Mouse (Mus musculus) CH12.LX (cell line): Measurements from ENCODE around the gene Gm49425. TPM values are rescaled to one million over a fixed set of nuclear protein-coding genes. Genes with fewer than 3 reads are reported as not detected.

Experiments
- DNase-seq: peaks from one replicate; pipeline ENCODE4 v3.0.0-alpha.2; 2013; ENCODE audit errors: extremely low read depth
- H3K27ac ChIP-seq: 2 replicates; pipeline ENCODE4 v1.5.1; 2012; ENCODE audit warnings: low read depth, mild to moderate bottlenecking, control low read depth, moderate library complexity; ENCODE audit not compliant: insufficient read depth
- H3K27me3 ChIP-seq: replicated peaks from 2 replicates; pipeline ENCODE3; 2012; ENCODE audit warnings: inconsistent platforms
- H3K36me3 ChIP-seq, 2 experiments: replicated peaks in 1 of 2; 2 replicates each; pipeline versions ENCODE3 to v1.6.1; 2012; ENCODE audit warnings: inconsistent platforms in 1 of 2, low read length in 1 of 2, mild to moderate bottlenecking in 1 of 2, mixed read lengths in 1 of 2, moderate library complexity in 1 of 2; ENCODE audit not compliant: control insufficient read depth in 1 of 2, insufficient read depth in 1 of 2
- H3K4me1 ChIP-seq, 2 experiments: 2 replicates each; pipeline ENCODE4 v1.6.1; 2012; ENCODE audit warnings: inconsistent platforms in 1 of 2, moderate library complexity in 1 of 2; ENCODE audit not compliant: insufficient read depth in 2 of 2, control insufficient read depth in 1 of 2
- H3K4me2 ChIP-seq: 2 replicates; pipeline ENCODE4 v1.6.1; 2012; ENCODE audit warnings: low read depth, mild to moderate bottlenecking, control low read depth; ENCODE audit not compliant: poor library complexity, insufficient read depth, severe bottlenecking
- H3K4me3 ChIP-seq, 3 experiments: fragments of 150-350 bp in 1 of 3; sonication (generic) in 1 of 3; replicated peaks in 1 of 3; 2 replicates each; pipeline versions ENCODE3 to v1.5.1; 2011 to 2012; ENCODE audit warnings: low read depth in 2 of 3, low read length in 2 of 3, mild to moderate bottlenecking in 2 of 3, moderate library complexity in 2 of 3, control low read depth in 1 of 3, improper control_type of control experiment in 1 of 3, inconsistent platforms in 1 of 3, mixed read lengths in 1 of 3; ENCODE audit not compliant: poor library complexity in 1 of 3
- H3K79me2 ChIP-seq: replicated peaks from 2 replicates; pipeline ENCODE4 v1.6.1; 2012; ENCODE audit warnings: mild to moderate bottlenecking, moderate library complexity; ENCODE audit not compliant: control insufficient read depth, poor library complexity, insufficient read depth, severe bottlenecking; ENCODE audit errors: extremely low read depth
- H3K9ac ChIP-seq: 2 replicates; pipeline ENCODE4 v1.6.1; 2012; ENCODE audit warnings: low read depth, mild to moderate bottlenecking, control low read depth, moderate library complexity; ENCODE audit not compliant: insufficient read depth
- H3K9me3 ChIP-seq: replicated peaks from 2 replicates; pipeline ENCODE3; 2012; ENCODE audit warnings: low read length, inconsistent platforms, mixed read lengths
- CHD2 ChIP-seq: IDR thresholded peaks from 2 replicates; pipeline ENCODE4 v1.6.1; 2011; ENCODE audit warnings: low read length, improper control_type of control experiment
- CTCF ChIP-seq, 2 experiments: IDR thresholded peaks in 1 of 2; conservative IDR thresholded peaks in 1 of 2; 2 replicates each; pipeline ENCODE4 v1.5.1; 2011 to 2012; ENCODE audit warnings: low read depth in 2 of 2, low read length in 2 of 2, improper control_type of control experiment in 1 of 2, inconsistent platforms in 1 of 2, mild to moderate bottlenecking in 1 of 2, moderate library complexity in 1 of 2
- E2F4 ChIP-seq: IDR thresholded peaks from 2 replicates; pipeline ENCODE4 v1.6.1; 2011; ENCODE audit warnings: low read depth, low read length, improper control_type of control experiment; ENCODE audit not compliant: insufficient replicate concordance
- ELF1 ChIP-seq: IDR thresholded peaks from 2 replicates; pipeline ENCODE4 v1.6.1; 2014; ENCODE audit warnings: low read depth, mild to moderate bottlenecking, inconsistent platforms, low read length, improper control_type of control experiment
- EP300 ChIP-seq: IDR thresholded peaks from 2 replicates; pipeline ENCODE4 v1.6.1; 2011; ENCODE audit warnings: low read length, improper control_type of control experiment
- ETS1 ChIP-seq: conservative IDR thresholded peaks from 2 replicates; pipeline ENCODE4 v1.6.1; 2012; ENCODE audit warnings: low read depth, mild to moderate bottlenecking, inconsistent platforms, low read length, improper control_type of control experiment, moderate library complexity
- GABPA ChIP-seq: IDR thresholded peaks from 2 replicates; pipeline ENCODE4 v1.6.1; 2012; ENCODE audit warnings: low read depth, low read length, improper control_type of control experiment, inconsistent platforms; ENCODE audit not compliant: insufficient replicate concordance
- IRF4 ChIP-seq: IDR thresholded peaks from 2 replicates; pipeline ENCODE4 v1.6.1; 2014; ENCODE audit warnings: low read depth, mild to moderate bottlenecking, inconsistent platforms, low read length, improper control_type of control experiment
- JUN ChIP-seq: IDR thresholded peaks from 2 replicates; pipeline ENCODE4 v1.6.1; 2011; ENCODE audit warnings: low read depth, mild to moderate bottlenecking, low read length, improper control_type of control experiment, moderate library complexity; ENCODE audit not compliant: insufficient read depth
- MAZ ChIP-seq: IDR thresholded peaks from 2 replicates; pipeline ENCODE4 v1.6.1; 2012; ENCODE audit warnings: low read depth, mild to moderate bottlenecking, inconsistent platforms, low read length, improper control_type of control experiment, moderate library complexity
- MEF2A ChIP-seq: IDR thresholded peaks from 2 replicates; pipeline ENCODE4 v1.6.1; 2014; ENCODE audit warnings: low read depth, mild to moderate bottlenecking, inconsistent platforms, low read length, improper control_type of control experiment, borderline replicate concordance
- MXI1 ChIP-seq: IDR thresholded peaks from 2 replicates; pipeline ENCODE4 v1.6.1; 2011; ENCODE audit warnings: mild to moderate bottlenecking, low read depth, low read length, improper control_type of control experiment
- MYC ChIP-seq: IDR thresholded peaks from 2 replicates; pipeline ENCODE4 v1.6.1; 2011; ENCODE audit warnings: low read depth, mild to moderate bottlenecking, improper control_type of control experiment, low read length
- NELFE ChIP-seq: IDR thresholded peaks from 2 replicates; pipeline ENCODE4 v1.6.1; 2011; ENCODE audit warnings: low read depth, low read length, improper control_type of control experiment
- PAX5 ChIP-seq: IDR thresholded peaks from 2 replicates; pipeline ENCODE4 v1.6.1; 2012; ENCODE audit warnings: low read length, inconsistent platforms, mixed read lengths
- POLR2AphosphoS2 ChIP-seq: IDR thresholded peaks from 2 replicates; pipeline ENCODE4 v1.6.1; 2011; ENCODE audit warnings: low read depth, low read length, improper control_type of control experiment
- RAD21 ChIP-seq: IDR thresholded peaks from 2 replicates; pipeline ENCODE4 v1.6.1; 2011; ENCODE audit warnings: low read depth, mild to moderate bottlenecking, low read length, improper control_type of control experiment, moderate library complexity
- RCOR1 ChIP-seq: conservative IDR thresholded peaks from 2 replicates; pipeline ENCODE4 v1.6.1; 2012; ENCODE audit warnings: low read depth, mild to moderate bottlenecking, inconsistent platforms, low read length, improper control_type of control experiment
- SIN3A ChIP-seq: IDR thresholded peaks from 2 replicates; pipeline ENCODE4 v1.6.1; 2012; ENCODE audit warnings: low read length, improper control_type of control experiment, inconsistent platforms
- SMC3 ChIP-seq: IDR thresholded peaks from 2 replicates; pipeline ENCODE4 v1.6.1; 2011; ENCODE audit warnings: low read depth, low read length, improper control_type of control experiment
- TCF12 ChIP-seq: IDR thresholded peaks from 2 replicates; pipeline ENCODE4 v1.6.1; 2014; ENCODE audit warnings: low read depth, mild to moderate bottlenecking, inconsistent platforms, low read length, improper control_type of control experiment
- UBTF ChIP-seq: IDR thresholded peaks from 2 replicates; pipeline ENCODE4 v1.6.1; 2012; ENCODE audit warnings: low read depth, mild to moderate bottlenecking, inconsistent platforms, low read length, improper control_type of control experiment, moderate library complexity
- ZC3H11A ChIP-seq: IDR thresholded peaks from 2 replicates; pipeline ENCODE4 v1.6.1; 2012; ENCODE audit warnings: low read depth, mild to moderate bottlenecking, inconsistent platforms, low read length, improper control_type of control experiment
- ZMIZ1 ChIP-seq: IDR thresholded peaks from 2 replicates; pipeline ENCODE4 v1.6.1; 2012; ENCODE audit warnings: low read depth, mild to moderate bottlenecking, inconsistent platforms, low read length, improper control_type of control experiment
- dilution Hi-C: fragments of 300-500 bp; cut with MboI; formaldehyde crosslinking; loops from 2 replicates; pipeline ENCODE4 v1.14.3; 2020; ENCODE audit warnings: low sequenced_read_pairs; ENCODE audit not compliant: extremely low pct_unique_long_range_greater_than_20kb, extremely low pct_ligation_motif_present
- in situ Hi-C: fragments of 300-500 bp; cut with MboI; formaldehyde crosslinking; loops from 3 replicates; pipeline ENCODE4 v1.14.3; 2019; ENCODE audit warnings: low sequenced_read_pairs, low pct_ligation_motif_present, low pct_unique_long_range_greater_than_20kb, mixed read lengths
- polyA plus RNA-seq: library from polyadenylated mRNA; unstranded; fragments of >175 nt; gene quantifications from 2 replicates; pipeline ENCODE4 v1.2.1, GENCODE M21; 2012; ENCODE audit warnings: low read depth; ENCODE audit not compliant: insufficient read length
- total RNA-seq, 2 experiments: library from RNA; depleted of rRNA; stranded (reverse); fragments of 300-350 nt in 1 of 2; fragments of >200 nt in 1 of 2; gene quantifications; 2 replicates each; pipeline ENCODE4 v1.2.3; 2012 to 2014

Gene Gm49425
- total and polyA plus RNA-seq, 3 experiments: not detected

DNA sequence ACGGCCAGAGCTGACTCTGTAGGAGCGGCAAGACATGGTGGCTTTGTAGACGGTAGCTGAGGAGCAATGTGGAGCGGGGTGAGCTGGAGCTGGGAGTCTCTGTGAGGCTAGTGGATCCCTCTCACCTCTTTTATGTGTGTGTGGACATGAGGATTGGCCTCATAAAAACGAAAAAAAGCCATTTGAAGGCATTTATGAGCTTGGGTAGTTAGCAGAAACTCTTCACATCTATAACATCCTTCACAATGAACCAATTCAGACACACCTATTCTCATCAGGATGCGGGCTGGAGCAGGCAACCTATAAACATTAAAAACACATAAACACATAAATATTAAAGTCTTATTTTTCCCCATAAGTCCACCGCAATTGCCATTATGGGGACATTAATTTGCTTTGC lies 15.7 kb upstream of the Gm49425 start, which contains the start of gene Krt84:
Krt84 (minus strand) TSS at position 101 of the 400 bp plus-strand sequence.
- TF ChIP-seq MAZ (no peak), RCOR1 (no peak), MEF2A (no peak), TCF12 (no peak), IRF4 (no peak), GABPA (no peak), JUN (no peak), MYC (no peak), EP300 (no peak), ETS1 (no peak), ZC3H11A (no peak), PAX5 (no peak)
- in situ Hi-C loops (no loop called here), dilution Hi-C loops (no loop called here)
- no peak within 1 kb of the TSS for H3K27ac ChIP-seq
- H3K4me1 ChIP-seq: no peaks in the 10 kb centered on the region
- no peaks in the 10 kb centered on the region for H3K9me3 ChIP-seq
- no peaks in the 10 kb centered on the region for H3K36me3 ChIP-seq
- peaks cover 94% of the 10 kb centered on the region for H3K27me3 ChIP-seq
- H3K4me3 ChIP-seq: no peak within 1 kb of the TSS
- H3K4me2 ChIP-seq: no peak within 1 kb of the TSS
- no peak for DNase-seq
- H3K9ac ChIP-seq: no peak within 1 kb of the TSS
- H3K79me2 ChIP-seq: no peaks in the 10 kb centered on the region

- Histone ChIP-seq H3K4me1 (no peaks in the 10 kb centered on the region), H3K9me3 (no peaks in the 10 kb centered on the region), H3K4me3 (no peak overlapping the region), H3K79me2 (no peaks in the 10 kb centered on the region), H3K9ac (no peak overlapping the region), H3K27me3 (peaks cover 91% of the 10 kb centered on the region), H3K27ac (no peak overlapping the region), H3K4me2 (no peak overlapping the region), H3K36me3 (no peaks in the 10 kb centered on the region)
- DNase-seq: no peak
- no peak for TF ChIP-seq UBTF
- no peak for TF ChIP-seq SIN3A
- no peak for TF ChIP-seq E2F4
- no peak for TF ChIP-seq NELFE
- no peak for TF ChIP-seq MXI1
- TF ChIP-seq MEF2A: no peak
- TF ChIP-seq CHD2: no peak
- TF ChIP-seq SMC3: no peak
- TF ChIP-seq POLR2AphosphoS2: no peak
- no peak for TF ChIP-seq RAD21
- TF ChIP-seq ZMIZ1: no peak
- no peak for TF ChIP-seq ELF1
- TF ChIP-seq CTCF (conservative IDR thresholded peaks at IDR 0.05 in 1 of 2, IDR thresholded peaks at IDR 0.05 in 1 of 2; ENCODE audit: low read depth in 2 of 2, low read length in 2 of 2): no peak
- dilution Hi-C loops (no loop called here), in situ Hi-C loops (loop anchor here (10.0 kb wide), 1 partner anchor 452 kb away; no protein-coding TSS in a partner anchor)
These were observed 5.6 kb upstream of the Gm49425 start for GRCm38 (mm10) chr15:101522556-101523232.
